Mouse (Mus musculus): ENCODE measurements at regions not wholly inside any gene's neighbourhood (a gene's known extent, or its start where the extent isn't known, plus 50 kb on each side); places are given as distances from the start of the nearest gene placed in this dataset.
A peak's percentile ranks its signal among the peaks of the same experiment; 100 is the strongest.

DNA sequence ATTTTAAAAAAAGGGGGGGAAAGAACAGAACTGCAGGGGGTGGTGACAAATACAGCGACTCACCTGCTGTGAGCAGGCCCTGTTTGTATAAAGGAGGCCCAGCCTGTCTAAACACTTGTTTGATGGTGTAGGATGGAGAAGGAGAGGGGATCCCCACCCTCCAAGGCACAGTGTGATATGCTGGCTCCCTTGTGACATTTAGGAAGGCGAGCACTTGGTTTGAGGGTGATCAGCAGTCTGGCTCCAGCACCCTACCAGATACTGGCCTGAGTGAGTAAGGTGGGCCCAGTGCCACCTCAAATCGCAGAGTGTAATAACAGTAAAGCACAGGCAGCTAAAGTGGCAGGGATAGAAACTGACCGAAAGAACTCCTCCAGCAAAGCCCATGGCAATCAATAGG is 195.4 kb upstream of the Trib2 start:
- no peak for TF ChIP-seq CTCF (IDR thresholded peaks at IDR 0.05; ENCODE audit: borderline replicate concordance, extremely low read depth, insufficient read depth, insufficient read length)
- no peak for TF ChIP-seq POLR2A (IDR thresholded peaks at IDR 0.05; ENCODE audit: borderline replicate concordance, extremely low read depth, insufficient read depth, insufficient read length, poor library complexity, severe bottlenecking)
- no peak for DNase-seq (ENCODE audit: low read depth)

DNA sequence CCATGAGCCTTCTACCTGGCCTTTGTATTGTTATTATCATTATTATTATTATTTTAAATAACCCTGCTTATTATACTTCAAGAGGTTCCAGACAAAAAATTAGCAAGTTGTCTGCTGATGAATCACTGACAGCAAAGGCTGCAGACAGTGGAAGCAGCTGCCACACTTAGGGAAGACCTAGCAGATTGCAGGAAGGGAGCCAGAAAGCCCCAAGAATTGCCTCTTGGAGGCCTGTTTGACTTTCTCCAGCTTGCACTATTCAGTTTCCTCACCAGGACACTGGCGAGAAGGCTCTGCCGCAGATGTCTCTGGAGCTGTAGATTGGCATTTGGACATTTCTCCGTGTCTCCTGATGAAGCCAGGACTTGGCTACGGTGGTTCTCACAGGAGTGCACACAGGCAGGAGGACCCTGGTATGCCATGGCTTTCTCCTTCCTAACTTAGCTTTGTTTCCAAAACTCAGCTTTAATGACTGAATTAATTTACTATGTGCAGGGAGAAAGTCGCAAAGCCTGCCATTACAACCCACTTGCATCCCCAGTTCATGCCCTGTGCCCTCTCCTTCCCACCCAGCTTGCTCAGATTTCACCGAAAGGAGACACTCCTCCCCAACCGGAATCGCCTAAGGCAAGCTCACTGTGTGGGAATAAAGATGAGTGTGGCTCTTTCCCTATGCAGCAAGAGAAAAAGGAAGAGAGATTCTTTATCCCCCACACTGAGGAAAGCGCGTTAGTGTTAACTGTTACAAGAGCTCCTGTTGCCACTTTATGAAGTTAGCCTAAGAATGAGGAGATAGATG is 193.3 kb upstream of the Trib2 start:
- DNase-seq (ENCODE audit: low read depth) = peak; percentile 55
- no peak for TF ChIP-seq POLR2A (IDR thresholded peaks at IDR 0.05; ENCODE audit: borderline replicate concordance, extremely low read depth, insufficient read depth, insufficient read length, poor library complexity, severe bottlenecking)
- TF ChIP-seq CTCF (IDR thresholded peaks at IDR 0.05; ENCODE audit: borderline replicate concordance, extremely low read depth, insufficient read depth, insufficient read length) = no peak

- peak; percentile 27 for DNase-seq (ENCODE audit: low read depth)
- TF ChIP-seq POLR2A (IDR thresholded peaks at IDR 0.05; ENCODE audit: borderline replicate concordance, extremely low read depth, insufficient read depth, insufficient read length, poor library complexity, severe bottlenecking) (no peak), CTCF (IDR thresholded peaks at IDR 0.05; ENCODE audit: borderline replicate concordance, extremely low read depth, insufficient read depth, insufficient read length) (no peak)
Observed at GRCm38 (mm10) chr12:16008763-16009515, 192.2 kb upstream of the Trib2 start.

DNA sequence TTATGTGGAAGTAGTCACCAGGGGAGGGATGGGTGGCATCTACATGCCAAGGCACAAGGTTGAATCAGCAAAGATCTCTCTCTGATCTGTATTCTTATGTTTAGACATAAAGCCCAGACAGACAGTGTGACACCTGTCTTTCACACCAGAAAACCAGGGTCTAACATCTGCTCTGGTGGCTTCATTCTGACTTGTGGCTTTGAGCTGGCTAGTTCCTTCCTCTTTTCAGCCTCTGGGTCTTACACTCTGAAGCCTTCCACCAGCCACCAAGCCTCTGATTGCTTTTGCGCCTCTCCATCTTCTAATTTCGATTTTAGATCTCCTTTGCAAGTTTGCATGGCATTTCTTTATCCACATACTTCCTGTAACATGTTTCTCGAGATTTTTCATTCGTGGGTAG is 191.5 kb upstream of the Trib2 start:
- no peak for DNase-seq (ENCODE audit: low read depth)
- no peak for TF ChIP-seq POLR2A (IDR thresholded peaks at IDR 0.05; ENCODE audit: borderline replicate concordance, extremely low read depth, insufficient read depth, insufficient read length, poor library complexity, severe bottlenecking)
- TF ChIP-seq CTCF (IDR thresholded peaks at IDR 0.05; ENCODE audit: borderline replicate concordance, extremely low read depth, insufficient read depth, insufficient read length) = no peak

GRCm38 (mm10) chr12:16006688-16007087 is 190.0 kb upstream of the Trib2 start:
- no peak for TF ChIP-seq CTCF (IDR thresholded peaks at IDR 0.05; ENCODE audit: borderline replicate concordance, extremely low read depth, insufficient read depth, insufficient read length)
- TF ChIP-seq POLR2A (IDR thresholded peaks at IDR 0.05; ENCODE audit: borderline replicate concordance, extremely low read depth, insufficient read depth, insufficient read length, poor library complexity, severe bottlenecking) = no peak
- DNase-seq (ENCODE audit: low read depth) = no peak

DNA sequence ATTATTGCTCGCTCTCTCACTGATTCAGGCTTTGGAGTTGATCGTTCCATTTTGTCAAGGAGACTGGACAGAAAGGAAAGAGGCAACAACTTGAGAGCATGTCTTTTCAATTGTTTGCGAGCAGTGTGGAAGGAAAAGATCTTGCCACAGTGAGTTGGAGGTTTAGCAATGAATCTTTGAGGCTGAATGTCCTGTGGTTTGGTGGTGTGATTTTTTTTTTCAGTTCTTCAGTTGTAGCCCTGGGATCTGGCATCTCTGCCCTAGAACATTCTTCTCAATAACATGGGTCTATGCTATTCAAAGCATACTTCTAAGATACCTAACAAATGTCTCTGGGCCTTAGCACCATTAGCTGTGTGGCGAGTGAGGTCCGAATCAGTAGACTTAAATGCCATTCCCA is 189.6 kb upstream of the Trib2 start:
- TF ChIP-seq CTCF (IDR thresholded peaks at IDR 0.05; ENCODE audit: borderline replicate concordance, extremely low read depth, insufficient read depth, insufficient read length) = no peak
- TF ChIP-seq POLR2A (IDR thresholded peaks at IDR 0.05; ENCODE audit: borderline replicate concordance, extremely low read depth, insufficient read depth, insufficient read length, poor library complexity, severe bottlenecking) = no peak
- no peak for DNase-seq (ENCODE audit: low read depth)

DNA sequence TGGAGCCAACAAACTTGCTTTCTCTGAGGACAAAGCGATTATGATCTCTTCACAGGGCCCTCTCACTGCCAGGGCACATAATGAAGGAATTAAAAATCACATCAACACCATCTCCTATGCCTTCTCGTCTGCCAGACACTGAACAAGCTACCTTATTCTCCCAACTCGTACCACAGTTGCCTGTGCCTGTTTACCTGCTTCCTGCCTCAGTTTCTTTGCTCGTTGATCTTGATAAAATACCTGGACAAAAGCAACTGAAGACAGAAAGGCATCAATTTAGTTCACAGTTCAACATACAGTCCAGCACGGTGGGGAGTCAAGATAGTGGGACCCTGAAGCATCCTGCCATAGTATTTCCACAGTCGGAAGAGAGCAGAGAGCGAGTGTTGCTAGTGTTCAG is 185.1 kb upstream of the Trib2 start:
- TF ChIP-seq POLR2A (IDR thresholded peaks at IDR 0.05; ENCODE audit: borderline replicate concordance, extremely low read depth, insufficient read depth, insufficient read length, poor library complexity, severe bottlenecking) (no peak), CTCF (IDR thresholded peaks at IDR 0.05; ENCODE audit: borderline replicate concordance, extremely low read depth, insufficient read depth, insufficient read length) (no peak)
- DNase-seq (ENCODE audit: low read depth) = no peak

DNA sequence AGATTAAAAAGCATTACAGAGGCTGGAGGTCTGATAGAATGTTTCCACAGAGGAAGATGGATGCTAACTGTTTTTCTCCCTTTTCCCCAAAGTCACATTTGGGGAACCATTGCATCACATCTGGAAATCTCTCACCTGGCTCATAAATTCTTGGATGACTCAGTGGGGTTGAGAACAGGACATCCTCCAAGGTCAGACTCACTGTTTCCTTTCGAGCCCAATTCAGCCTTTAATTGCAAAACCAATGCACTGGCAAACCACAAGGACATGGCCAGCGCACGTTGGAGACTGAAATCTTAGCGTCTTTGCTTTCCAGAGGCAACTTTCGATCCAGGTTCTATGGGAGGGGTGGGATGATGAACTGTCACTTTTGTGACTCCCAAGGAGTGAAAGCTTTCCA is 184.5 kb upstream of the Trib2 start:
- TF ChIP-seq POLR2A (IDR thresholded peaks at IDR 0.05; ENCODE audit: borderline replicate concordance, extremely low read depth, insufficient read depth, insufficient read length, poor library complexity, severe bottlenecking) = no peak
- TF ChIP-seq CTCF (IDR thresholded peaks at IDR 0.05; ENCODE audit: borderline replicate concordance, extremely low read depth, insufficient read depth, insufficient read length) = no peak
- no peak for DNase-seq (ENCODE audit: low read depth)

DNA sequence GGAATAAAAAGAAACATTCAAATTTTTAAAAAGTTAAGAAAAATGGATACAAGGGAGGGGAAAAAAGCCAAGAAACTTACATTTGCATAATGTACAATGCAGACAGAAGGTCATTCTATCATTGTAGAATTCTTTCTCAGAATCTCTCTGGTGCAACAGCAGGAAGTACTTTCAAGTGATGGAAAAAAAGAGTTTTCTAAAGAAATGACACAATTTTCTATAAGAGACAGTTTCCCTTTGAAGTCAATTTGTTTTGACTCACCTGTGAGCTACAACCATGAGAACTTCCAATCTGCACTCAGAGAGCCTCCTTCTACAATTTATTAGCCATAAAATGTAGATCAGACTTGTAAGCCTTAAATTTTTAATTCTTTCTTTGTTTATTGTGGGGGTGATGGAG is 181.6 kb upstream of the Trib2 start:
- DNase-seq (ENCODE audit: low read depth) = no peak
- no peak for TF ChIP-seq POLR2A (IDR thresholded peaks at IDR 0.05; ENCODE audit: borderline replicate concordance, extremely low read depth, insufficient read depth, insufficient read length, poor library complexity, severe bottlenecking)
- TF ChIP-seq CTCF (IDR thresholded peaks at IDR 0.05; ENCODE audit: borderline replicate concordance, extremely low read depth, insufficient read depth, insufficient read length) = no peak

DNA sequence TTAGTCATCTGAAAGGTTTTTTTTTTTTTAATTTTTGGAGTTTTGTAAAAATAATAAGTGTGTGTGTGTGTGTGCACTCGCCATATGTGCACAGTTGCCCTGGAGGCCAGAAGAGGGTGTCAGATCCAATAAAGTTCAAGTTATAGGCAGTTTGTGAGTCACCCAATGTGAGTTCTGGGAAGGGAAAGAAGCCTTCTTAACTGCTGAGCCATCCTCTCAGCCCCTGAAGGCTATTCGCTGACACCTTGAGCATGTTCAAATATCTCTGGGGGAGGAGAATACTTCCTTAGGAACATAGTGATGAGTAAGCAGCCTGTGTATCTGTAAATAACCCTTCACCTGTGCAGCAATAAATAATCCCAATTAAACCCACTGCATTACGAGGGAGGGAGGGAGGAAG is 177.1 kb upstream of the Trib2 start:
- no peak for DNase-seq (ENCODE audit: low read depth)
- TF ChIP-seq POLR2A (IDR thresholded peaks at IDR 0.05; ENCODE audit: borderline replicate concordance, extremely low read depth, insufficient read depth, insufficient read length, poor library complexity, severe bottlenecking) = no peak
- no peak for TF ChIP-seq CTCF (IDR thresholded peaks at IDR 0.05; ENCODE audit: borderline replicate concordance, extremely low read depth, insufficient read depth, insufficient read length)

DNA sequence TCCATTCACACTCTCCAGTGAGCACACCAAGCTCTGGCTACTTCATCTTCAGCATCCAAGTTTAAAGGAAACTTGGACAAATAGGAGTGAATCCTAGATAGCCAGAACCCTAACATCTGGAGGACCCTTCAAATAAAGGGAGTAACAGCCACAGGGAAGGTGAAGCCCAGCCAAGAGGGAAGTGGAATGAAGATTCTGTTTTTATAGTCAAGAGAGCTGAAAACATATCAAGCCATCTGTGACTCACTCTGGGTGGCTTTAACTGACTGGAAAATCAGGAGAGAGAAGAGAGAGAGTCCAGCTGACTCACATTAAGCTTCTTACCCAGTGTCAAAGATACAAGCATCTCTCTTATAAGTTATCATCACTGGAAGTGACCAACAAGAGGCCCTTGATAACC is 169.6 kb upstream of the Trib2 start:
- no peak for DNase-seq (ENCODE audit: low read depth)
- TF ChIP-seq CTCF (IDR thresholded peaks at IDR 0.05; ENCODE audit: borderline replicate concordance, extremely low read depth, insufficient read depth, insufficient read length) (no peak), POLR2A (IDR thresholded peaks at IDR 0.05; ENCODE audit: borderline replicate concordance, extremely low read depth, insufficient read depth, insufficient read length, poor library complexity, severe bottlenecking) (no peak)

DNA sequence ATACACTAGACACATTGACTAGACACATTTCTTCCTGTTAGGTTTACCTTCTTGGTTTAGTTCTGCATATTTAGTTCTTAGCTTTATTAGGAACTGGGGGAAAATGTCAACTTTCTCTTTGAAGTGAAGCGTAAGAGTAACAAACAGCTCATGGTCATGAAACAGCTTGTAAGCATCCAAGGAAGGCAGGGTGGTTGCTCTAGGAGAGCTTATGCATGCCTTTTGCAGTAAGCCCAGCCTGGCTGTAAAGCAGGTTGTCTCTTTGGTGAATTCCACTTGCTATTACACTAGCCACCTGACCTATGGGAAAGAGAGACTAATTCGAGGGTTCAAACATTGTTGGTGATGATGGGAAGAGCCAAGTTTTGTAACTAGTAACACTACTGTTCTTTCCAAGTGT is 168.9 kb upstream of the Trib2 start:
- no peak for DNase-seq (ENCODE audit: low read depth)
- no peak for TF ChIP-seq CTCF (IDR thresholded peaks at IDR 0.05; ENCODE audit: borderline replicate concordance, extremely low read depth, insufficient read depth, insufficient read length)
- no peak for TF ChIP-seq POLR2A (IDR thresholded peaks at IDR 0.05; ENCODE audit: borderline replicate concordance, extremely low read depth, insufficient read depth, insufficient read length, poor library complexity, severe bottlenecking)

Measured in brain, embryonic 14.5 days (tissue).